Mouse (Mus musculus) spleen, adult 2 months (tissue): ENCODE data around the gene Wasl. TPM values are rescaled to one million over a fixed set of nuclear protein-coding genes. Genes with fewer than 3 reads are reported as not detected.

Experiments used
- DNase-seq, 2 experiments: peaks; one replicate each; pipeline versions ENCODE4 v3.0.0 to v3.0.0-alpha.2; 2012 to 2021; ENCODE audit warnings: low spot score in 2 of 2, low read depth in 1 of 2
- H3K27ac ChIP-seq: fragments of 200-500 bp; 2 replicates; pipeline ENCODE4 v1.5.1; 2012; ENCODE audit warnings: low read length, inconsistent platforms; ENCODE audit not compliant: insufficient read depth
- H3K27me3 ChIP-seq: fragments of 200-500 bp; 2 replicates; pipeline ENCODE4 v1.6.1; 2012; ENCODE audit warnings: mild to moderate bottlenecking, moderate library complexity, low read length, inconsistent platforms; ENCODE audit not compliant: control insufficient read depth, insufficient read depth
- H3K36me3 ChIP-seq: fragments of 200-500 bp; 2 replicates; pipeline ENCODE4 v1.6.1; 2012; ENCODE audit warnings: mild to moderate bottlenecking, low read length, inconsistent platforms; ENCODE audit not compliant: control insufficient read depth, insufficient read depth
- H3K4me1 ChIP-seq: fragments of 200-500 bp; 2 replicates; pipeline ENCODE4 v1.6.1; 2011; ENCODE audit warnings: inconsistent platforms; ENCODE audit not compliant: control insufficient read depth, insufficient read depth, insufficient read length
- H3K4me3 ChIP-seq: fragments of 200-500 bp; 2 replicates; pipeline ENCODE4 v1.5.1; 2011; ENCODE audit warnings: mild to moderate bottlenecking, inconsistent platforms; ENCODE audit not compliant: insufficient read depth, insufficient read length; ENCODE audit errors: extremely low read depth
- CTCF ChIP-seq: fragments of 200-500 bp; IDR thresholded peaks from 2 replicates; pipeline ENCODE4 v1.5.1; 2011; ENCODE audit warnings: mild to moderate bottlenecking, inconsistent platforms; ENCODE audit not compliant: insufficient read depth, insufficient read length, insufficient replicate concordance; ENCODE audit errors: extremely low read depth
- POLR2A ChIP-seq: fragments of 200-500 bp; IDR thresholded peaks from 2 replicates; pipeline ENCODE4 v1.6.1; 2011; ENCODE audit warnings: low read depth, low read length, inconsistent platforms
- WGBS: fragments of 180-500 bp; shearing (Covaris S2); methylation state at CpG from one replicate; pipeline ENCODE4 v1.1.7; 2018; 5-methylcytosine and 5-hydroxymethylcytosine counted together
- polyA plus RNA-seq: library from polyadenylated mRNA; depleted of rRNA; stranded (reverse); fragments of >200 nt; gene quantifications from 2 replicates; pipeline ENCODE4 v1.2.3, GENCODE M21; 2012; rRNA removed

The Wasl gene
- polyA plus RNA-seq, 1 experiment: 22.3 TPM

- 86% methylated on average over 5 of the region's 5 CpGs for WGBS
- Histone ChIP-seq H3K4me1 (no peaks in the 10 kb centered on the region), H3K4me3 (no peak overlapping the region), H3K36me3 (no peaks in the 10 kb centered on the region), H3K27me3 (no peaks in the 10 kb centered on the region), H3K27ac (no peak overlapping the region)
- TF ChIP-seq CTCF (no peak), POLR2A (no peak)
- no peak for DNase-seq
Measured at GRCm38 (mm10) chr6:24568963-24569362, 95.8 kb downstream of the Wasl start.

GRCm38 (mm10) chr6:24564886-24565285 lies 99.9 kb downstream of the Wasl start:
- Histone ChIP-seq H3K4me3 (no peak overlapping the region), H3K27me3 (no peaks in the 10 kb centered on the region), H3K27ac (no peak overlapping the region), H3K36me3 (no peaks in the 10 kb centered on the region), H3K4me1 (no peaks in the 10 kb centered on the region)
- TF ChIP-seq POLR2A (no peak), CTCF (no peak)
- 78% methylated on average over 1 of the region's 1 CpGs for WGBS
- DNase-seq: no peak

GRCm38 (mm10) chr6:24564081-24564480 lies 100.7 kb downstream of the Wasl start:
- no peak overlapping the region for H3K4me3 ChIP-seq
- WGBS: 79% methylated on average over 9 of the region's 9 CpGs
- H3K27me3 ChIP-seq: no peaks in the 10 kb centered on the region
- H3K27ac ChIP-seq: no peak overlapping the region
- no peak for TF ChIP-seq CTCF
- TF ChIP-seq POLR2A: no peak
- no peaks in the 10 kb centered on the region for H3K36me3 ChIP-seq
- no peaks in the 10 kb centered on the region for H3K4me1 ChIP-seq
- DNase-seq: no peak

Other genes starting within 250 kb of the Wasl start
- gene Iqub, start 149.9 kb downstream of the Wasl start, polyA plus RNA-seq: not detected in 2 replicates
- gene Ndufa5, start 137.0 kb downstream of the Wasl start, polyA plus RNA-seq: 0.58 and 0.92 TPM in 2 replicates
- gene Asb15, start 136.9 kb downstream of the Wasl start, polyA plus RNA-seq: 0.01 TPM in 1 of 2 replicates, not detected in the other
- not detected in 2 replicates for gene Lmod2, start 67.2 kb downstream of the Wasl start, polyA plus RNA-seq
- not detected in 2 replicates for gene Hyal6, start 68.2 kb upstream of the Wasl start, polyA plus RNA-seq
- gene Hyal4, start 83.3 kb upstream of the Wasl start, polyA plus RNA-seq: not detected in 2 replicates
- not detected in 2 replicates for gene Spam1, start 126.2 kb upstream of the Wasl start, polyA plus RNA-seq
- gene Hyal5, start 193.0 kb upstream of the Wasl start, polyA plus RNA-seq: not detected in 2 replicates